Mouse (Mus musculus): ENCODE measurements around the gene Akna. TPM values are rescaled to one million over a fixed set of nuclear protein-coding genes. Genes with fewer than 3 reads are reported as not detected.

The Akna gene
- 336 TPM for polyA plus RNA-seq (2017; shearing (Covaris generic))

DNA sequence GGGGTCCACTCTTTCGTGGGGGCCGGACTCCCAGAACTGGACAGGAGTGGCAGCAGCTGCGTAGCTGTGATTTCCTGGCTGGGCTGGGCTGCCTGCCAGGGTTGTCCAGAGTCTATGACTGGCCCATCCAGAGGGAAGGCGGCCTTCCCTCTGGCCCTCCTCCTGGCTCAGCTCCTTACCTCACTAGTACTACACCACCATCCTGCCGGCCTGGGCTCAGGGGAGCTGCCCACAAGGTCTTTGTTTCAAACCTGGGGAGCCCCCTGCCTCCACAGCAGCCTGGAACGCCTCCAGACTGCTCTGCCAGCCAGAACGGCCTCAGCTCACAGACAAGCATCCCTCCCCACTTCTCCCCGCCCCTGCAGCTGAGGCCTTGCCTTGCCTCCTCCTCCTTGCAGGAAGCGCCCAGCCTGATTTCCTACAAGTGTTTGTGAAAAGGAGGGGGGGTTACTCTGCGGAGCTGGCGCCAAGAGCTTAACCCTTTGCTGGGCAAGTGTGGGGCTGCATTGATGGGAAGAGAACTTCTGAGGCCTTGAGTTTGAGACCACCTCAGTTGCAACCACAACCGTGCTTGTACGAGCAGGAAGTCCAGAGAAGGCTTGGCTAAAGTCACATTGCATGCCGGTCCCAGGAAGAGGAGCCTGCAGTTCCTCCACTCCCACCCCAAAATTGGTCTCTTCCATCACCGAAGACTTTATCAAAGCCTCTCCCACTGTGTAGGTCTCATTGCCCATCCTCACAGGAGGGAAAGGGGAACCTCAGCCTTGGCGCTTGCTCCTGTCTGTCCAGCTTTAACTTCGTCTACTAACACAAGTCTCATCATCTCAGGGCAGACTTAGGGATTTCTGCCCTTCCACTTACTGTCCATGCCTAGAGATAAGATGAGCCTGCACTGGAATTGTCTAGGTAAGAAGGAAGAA, at the start of gene Akna:
TSS of gene Akna (minus strand) at position 315 of the 920 bp plus-strand sequence.

DNA sequence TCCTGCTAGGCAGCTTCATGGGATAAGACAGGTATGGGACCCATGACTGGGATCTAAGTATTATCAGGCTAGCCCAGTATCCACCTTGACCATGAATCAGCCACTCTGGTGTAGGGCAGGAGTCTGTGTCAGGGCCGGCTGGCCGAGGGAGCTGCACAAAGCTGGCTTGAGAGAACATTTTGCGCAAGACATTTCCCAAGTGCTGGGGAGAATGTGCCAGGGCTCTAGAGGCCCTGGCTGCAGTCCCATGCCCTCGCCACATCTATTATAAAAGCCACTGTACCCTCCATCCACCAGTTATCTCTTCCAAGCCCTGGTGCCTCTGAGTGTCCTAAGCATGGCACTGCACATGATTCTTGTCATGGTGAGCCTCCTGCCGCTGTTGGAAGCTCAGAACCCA, 41.0 kb downstream of the Akna start, which contains the start of gene Orm2:
TSS of gene Orm2 (plus strand) at position 300 of the 400 bp plus-strand sequence.

DNA sequence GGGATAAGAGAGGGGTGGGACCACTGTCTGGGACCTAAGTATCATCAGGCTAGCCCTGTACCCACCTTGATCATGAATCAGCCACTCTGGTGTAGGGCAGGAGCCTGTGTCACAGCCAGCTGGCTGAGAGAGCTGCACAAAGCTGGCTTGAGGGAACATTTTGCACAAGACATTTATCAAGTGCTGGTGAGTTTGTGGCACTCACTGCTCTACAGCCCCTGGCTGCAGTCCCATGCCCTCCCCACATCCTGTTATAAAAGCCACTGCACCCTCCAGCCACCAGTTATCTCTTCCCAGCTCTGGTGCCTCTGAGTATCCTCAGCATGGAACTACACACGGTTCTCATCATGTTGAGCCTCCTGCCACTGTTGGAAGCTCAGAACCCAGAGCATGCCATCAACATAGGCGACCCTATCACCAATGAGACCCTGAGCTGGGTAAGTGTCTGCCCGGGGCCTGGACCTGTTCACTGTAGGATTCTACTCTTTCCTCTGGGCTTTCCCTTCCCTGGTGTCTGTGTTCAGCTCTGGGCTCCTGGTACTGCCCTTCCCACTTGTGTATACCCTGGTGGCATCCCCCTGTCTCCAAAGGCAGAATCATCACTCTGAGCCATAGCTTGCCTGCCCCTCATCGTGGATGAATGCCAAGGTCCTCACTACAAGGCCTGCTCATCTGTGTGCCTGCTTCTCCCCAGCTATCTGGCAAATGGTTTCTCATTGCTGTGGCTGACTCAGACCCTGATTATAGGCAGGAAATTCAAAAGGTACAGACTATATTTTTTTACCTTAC, 47.1 kb downstream of the Akna start, which contains the start of gene Orm3:
TSS of gene Orm3 (plus strand) at position 286 of the 789 bp plus-strand sequence.

DNA sequence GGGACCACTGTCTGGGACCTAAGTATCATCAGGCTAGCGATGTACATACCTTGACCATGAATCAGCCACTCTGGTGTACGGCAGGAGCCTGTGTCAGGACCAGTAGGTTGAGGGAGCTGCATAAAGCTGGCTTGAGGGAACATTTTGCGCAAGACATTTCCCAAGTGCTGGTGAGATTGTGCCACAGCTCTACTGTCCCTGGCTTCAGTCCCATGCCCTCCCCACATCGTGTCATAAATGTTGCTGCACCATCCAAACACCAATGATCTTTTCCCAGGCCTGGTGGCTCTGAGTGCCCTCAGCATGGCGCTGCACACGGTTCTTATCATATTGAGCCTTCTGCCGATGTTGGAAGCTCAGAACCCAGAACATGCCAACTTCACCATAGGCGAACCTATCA, 58.9 kb downstream of the Akna start, which contains the start of gene Orm1:
TSS of gene Orm1 (plus strand) at position 266 of the 400 bp plus-strand sequence.

Other genes with a start within 250 kb of the Akna start
- not detected for gene Ambp, start 248.6 kb downstream of the Akna start, polyA plus RNA-seq (2017; shearing (Covaris generic))
- 0.11 TPM for gene Kif12, start 231.2 kb downstream of the Akna start, polyA plus RNA-seq (2017; shearing (Covaris generic))
- gene Col27a1, start 189.3 kb downstream of the Akna start, polyA plus RNA-seq (2017; shearing (Covaris generic)), result 1.5 TPM
- gene Orm1, start 58.8 kb downstream of the Akna start, polyA plus RNA-seq (2017; shearing (Covaris generic)), result not detected
- gene Orm3, start 47.2 kb downstream of the Akna start, polyA plus RNA-seq (2017; shearing (Covaris generic)), result not detected
- gene Orm2, start 40.9 kb downstream of the Akna start, polyA plus RNA-seq (2017; shearing (Covaris generic)), result 0.60 TPM
- gene Whrn, start 92.6 kb upstream of the Akna start, polyA plus RNA-seq (2017; shearing (Covaris generic)), result 5.0 TPM
- gene Atp6v1g1, start 141.4 kb upstream of the Akna start, polyA plus RNA-seq (2017; shearing (Covaris generic)), result 112 TPM
- gene Tmem268, start 155.4 kb upstream of the Akna start, polyA plus RNA-seq (2017; shearing (Covaris generic)), result 19.9 TPM
- not detected for gene Gm11213, start 201.9 kb upstream of the Akna start, polyA plus RNA-seq (2017; shearing (Covaris generic))
- not detected for gene Tex48, start 219.1 kb upstream of the Akna start, polyA plus RNA-seq (2017; shearing (Covaris generic))

All from effector memory CD4-positive, alpha-beta T cell, adult 7 months (primary cell).